Mouse (Mus musculus) heart, postnatal 0 days (tissue): ENCODE measurements around the gene Csnk2a2. TPM values are rescaled to one million over a fixed set of nuclear protein-coding genes. Genes with fewer than 3 reads are reported as not detected.

ENCODE experiments used
- ATAC-seq: fragments of 200-750 bp; cut with Nextera tagmentation; 2 replicates; pipeline ENCODE4 v1.8.0; 2017; ENCODE audit warnings: low read depth, moderate number of reproducible peaks, moderate library complexity; ENCODE audit not compliant: insufficient read depth
- DNase-seq: peaks from one replicate; pipeline ENCODE4 v3.0.0-alpha.2; 2016; ENCODE audit warnings: low spot score
- H3K27ac ChIP-seq: fragments of 300-500 bp; sonication (generic); 2 replicates; pipeline ENCODE4 v1.5.1; 2014; ENCODE audit warnings: low read depth, mild to moderate bottlenecking
- H3K27me3 ChIP-seq: fragments of 300-500 bp; sonication (generic); 2 replicates; pipeline ENCODE4 v1.6.1; 2014; ENCODE audit warnings: low read length, mixed read lengths; ENCODE audit not compliant: control insufficient read depth, insufficient read depth
- H3K36me3 ChIP-seq: fragments of 300-500 bp; sonication (generic); replicated peaks from 2 replicates; pipeline ENCODE4 v1.6.1; 2014; ENCODE audit warnings: low read length, mixed read lengths; ENCODE audit not compliant: control insufficient read depth, insufficient read depth
- H3K4me1 ChIP-seq: fragments of 300-500 bp; sonication (generic); 2 replicates; pipeline ENCODE4 v1.6.1; 2014; ENCODE audit warnings: antibody characterized with exemption; ENCODE audit not compliant: control insufficient read depth, insufficient read depth
- H3K4me2 ChIP-seq: fragments of 300-500 bp; sonication (generic); 2 replicates; pipeline ENCODE4 v1.6.1; 2014; ENCODE audit warnings: low read depth, mild to moderate bottlenecking, low read length, moderate library complexity
- H3K4me3 ChIP-seq: fragments of 300-500 bp; sonication (generic); 2 replicates; pipeline ENCODE4 v1.5.1; 2014; ENCODE audit warnings: low read depth, low read length
- H3K9ac ChIP-seq: fragments of 300-500 bp; sonication (generic); replicated peaks from 2 replicates; pipeline ENCODE4 v1.6.1; 2014; ENCODE audit warnings: low read depth, low read length, mixed read lengths
- H3K9me3 ChIP-seq: fragments of 300-500 bp; sonication (generic); replicated peaks from 2 replicates; pipeline ENCODE4 v1.6.1; 2016; ENCODE audit warnings: low read length; ENCODE audit not compliant: control insufficient read depth
- CTCF ChIP-seq: IDR thresholded peaks from 2 replicates; pipeline ENCODE4 v1.5.1; 2016; ENCODE audit warnings: antibody characterized with exemption, control low read depth, low read depth
- EP300 ChIP-seq: IDR thresholded peaks from 2 replicates; pipeline ENCODE4 v1.6.1; 2016; ENCODE audit warnings: antibody characterized with exemption, low read depth
- WGBS: fragments of 180-500 bp; shearing (Covaris S2); extraction: QIAGEN DNeasy Blood & Tissue Kit; methylation state at CpG from one replicate; pipeline ENCODE4 v1.1.7; 2014; 5-methylcytosine and 5-hydroxymethylcytosine counted together
- polyA plus RNA-seq: library from polyadenylated mRNA; unstranded; fragments of >200 nt; fragmentation: Nextera tagmentation; extraction: Ambion mirVana; gene quantifications from 2 replicates; pipeline ENCODE4 v1.2.1, GENCODE M21; 2015
- total RNA-seq: library from RNA; depleted of rRNA; stranded (reverse); fragments of >200 nt; gene quantifications from 2 replicates; pipeline ENCODE4 v1.2.3, GENCODE M21; 2014; ENCODE audit warnings: low replicate concordance; rRNA removed

Csnk2a2 gene
- total RNA-seq, result 25.0 and 27.6 TPM in 2 replicates
- polyA plus RNA-seq, result 5.3 and 6.2 TPM in 2 replicates

DNA sequence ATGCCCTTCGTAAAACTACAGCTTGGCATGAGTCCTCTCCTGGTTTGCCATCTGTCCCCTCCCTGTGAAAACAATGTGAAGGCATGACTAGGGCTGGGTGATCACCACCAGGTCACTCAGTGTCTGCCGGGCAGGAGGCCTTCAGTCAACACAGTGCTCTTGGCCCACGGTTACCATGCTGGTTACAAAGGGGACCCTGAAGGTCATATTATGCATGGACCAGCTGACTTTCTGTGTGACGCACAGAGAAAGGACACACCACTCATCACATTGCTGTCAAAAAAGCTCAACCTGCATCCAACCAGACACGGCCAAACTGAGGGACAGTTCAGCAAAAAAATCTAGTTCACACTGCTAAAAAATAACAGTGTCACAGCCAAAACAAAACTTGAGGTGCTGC lies at the start of gene Csnk2a2:
Csnk2a2 (minus strand) TSS at position 34 of the 400 bp plus-strand sequence.
- Histone ChIP-seq H3K27ac (no peak within 1 kb of the TSS), H3K9me3 (no peaks in the 10 kb centered on the region), H3K36me3 (peaks cover 13% of the 10 kb centered on the region), H3K4me2 (peak within 1 kb of the TSS; percentile 95), H3K9ac (peak within 1 kb of the TSS; percentile 85), H3K27me3 (no peaks in the 10 kb centered on the region), H3K4me1 (peaks cover 12% of the 10 kb centered on the region; the same call in 1 of the 2 replicates), H3K4me3 (peak within 1 kb of the TSS; percentile 81)
- TF ChIP-seq CTCF (no peak), EP300 (no peak)
- DNase-seq (no peak), ATAC-seq (no peak)
- 73% methylated on average over 5 of the region's 5 CpGs for WGBS

DNA sequence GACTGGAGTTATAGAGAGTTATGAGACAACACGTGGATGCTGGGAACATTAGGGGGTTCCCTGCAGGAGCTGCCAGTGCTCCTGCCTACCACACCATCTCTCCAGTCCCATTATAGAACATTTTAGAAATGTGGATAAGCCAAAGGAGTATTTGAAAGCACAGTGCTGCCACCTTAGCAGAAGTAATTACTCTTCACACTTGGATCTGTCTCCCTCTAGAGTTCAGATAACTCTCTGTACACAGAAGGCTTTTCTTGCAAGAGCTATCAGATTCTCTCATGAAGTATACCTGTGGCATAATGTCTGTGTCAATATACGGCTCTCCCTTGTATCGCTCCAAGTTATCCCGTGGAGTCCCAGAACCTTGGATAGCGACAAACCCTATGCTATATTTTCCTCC lies 49.6 kb upstream of the Csnk2a2 start:
- H3K4me1 ChIP-seq, result no peaks in the 10 kb centered on the region
- DNase-seq (no peak), ATAC-seq (no peak)
- H3K9me3 ChIP-seq, result no peaks in the 10 kb centered on the region
- no peak overlapping the region for H3K9ac ChIP-seq
- TF ChIP-seq EP300 (no peak), CTCF (peak; percentile 25; the same call in 1 of the 2 replicates)
- H3K27me3 ChIP-seq, result no peaks in the 10 kb centered on the region
- H3K4me3 ChIP-seq, result no peak overlapping the region
- WGBS, result 63% methylated on average over 5 of the region's 5 CpGs
- H3K4me2 ChIP-seq, result no peak overlapping the region
- H3K27ac ChIP-seq, result no peak overlapping the region
- no peaks in the 10 kb centered on the region for H3K36me3 ChIP-seq

DNA sequence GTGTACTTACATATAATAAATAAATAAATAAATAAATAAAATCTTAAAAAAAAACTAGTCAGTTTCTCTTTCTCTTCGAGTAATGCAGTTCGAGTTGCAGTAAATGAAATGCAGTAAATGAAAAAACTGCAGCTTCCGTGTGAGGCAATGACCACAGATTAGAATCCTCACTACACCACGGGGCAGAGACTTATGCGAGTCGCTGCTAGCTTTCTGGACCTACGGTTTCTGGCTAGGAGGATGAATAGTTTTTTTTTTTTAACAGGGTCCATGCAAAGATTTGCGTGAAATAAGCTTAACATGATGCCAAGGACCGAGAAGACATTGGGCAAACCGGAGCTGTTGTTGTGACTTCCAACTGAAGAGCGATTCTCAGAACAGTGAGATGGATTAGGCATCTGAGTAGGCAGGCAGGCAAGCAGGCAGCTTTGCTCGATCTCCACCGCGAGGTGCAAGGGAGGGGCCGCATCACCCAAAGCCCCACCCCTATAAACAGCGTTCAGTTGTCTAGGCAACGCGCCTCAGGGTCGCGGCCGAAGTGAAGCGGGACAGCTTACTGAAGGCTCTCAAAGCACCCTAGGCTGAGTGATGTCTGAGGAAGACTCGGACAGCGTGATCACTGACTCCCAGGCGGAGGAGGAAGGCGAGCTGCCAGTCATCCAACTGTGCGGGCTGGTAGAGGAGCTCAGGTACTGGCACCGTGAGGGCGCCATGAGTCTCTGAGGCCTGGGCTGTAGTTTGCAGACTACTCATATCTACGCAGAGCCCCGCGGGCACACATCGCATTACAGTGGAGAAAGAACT lies 43.9 kb upstream of the Csnk2a2 start, which contains the start of gene Ccdc113:
Ccdc113 (plus strand) TSS at position 502 of the 804 bp plus-strand sequence.
- no peak within 1 kb of the TSS for H3K27ac ChIP-seq
- 4% methylated on average over 33 of the region's 33 CpGs for WGBS
- no peaks in the 10 kb centered on the region for H3K9me3 ChIP-seq
- peak within 1 kb of the TSS; percentile 76 for H3K4me2 ChIP-seq
- peak within 1 kb of the TSS; percentile 45; the same call in 1 of the 2 replicates for H3K9ac ChIP-seq
- no peaks in the 10 kb centered on the region for H3K36me3 ChIP-seq
- H3K27me3 ChIP-seq, result no peaks in the 10 kb centered on the region
- peak; percentile 48 for DNase-seq
- peak within 1 kb of the TSS; percentile 56 for H3K4me3 ChIP-seq
- ATAC-seq, result peak; percentile 85
- no peaks in the 10 kb centered on the region for H3K4me1 ChIP-seq
- no peak for TF ChIP-seq CTCF
- no peak for TF ChIP-seq EP300

DNA sequence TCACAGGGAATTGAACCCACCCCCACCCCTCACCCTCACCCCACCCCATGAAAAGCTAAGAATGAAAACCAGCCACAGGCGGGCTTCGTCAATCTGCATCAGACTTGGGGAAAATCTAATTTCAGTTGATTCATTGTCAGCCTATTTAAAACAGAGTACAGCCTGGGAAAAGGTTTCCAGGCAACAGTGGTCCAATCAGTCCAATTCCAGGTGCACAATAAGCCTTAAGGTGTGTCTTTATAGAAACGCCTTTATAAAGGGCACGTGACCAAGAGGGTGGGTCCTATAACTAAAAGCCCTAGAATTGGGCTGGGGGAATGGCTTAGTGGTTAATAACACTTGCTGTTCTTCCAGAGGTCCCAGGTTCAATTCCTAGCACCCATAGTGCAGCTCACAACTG lies 42.4 kb upstream of the Csnk2a2 start:
- Histone ChIP-seq H3K9ac (no peak overlapping the region), H3K9me3 (no peaks in the 10 kb centered on the region), H3K27me3 (no peaks in the 10 kb centered on the region), H3K36me3 (no peaks in the 10 kb centered on the region), H3K4me1 (no peaks in the 10 kb centered on the region), H3K4me3 (no peak overlapping the region), H3K27ac (no peak overlapping the region), H3K4me2 (no peak overlapping the region)
- no peak for TF ChIP-seq EP300
- TF ChIP-seq CTCF, result no peak
- 77% methylated on average over 4 of the region's 4 CpGs for WGBS
- no peak for ATAC-seq
- no peak for DNase-seq

DNA sequence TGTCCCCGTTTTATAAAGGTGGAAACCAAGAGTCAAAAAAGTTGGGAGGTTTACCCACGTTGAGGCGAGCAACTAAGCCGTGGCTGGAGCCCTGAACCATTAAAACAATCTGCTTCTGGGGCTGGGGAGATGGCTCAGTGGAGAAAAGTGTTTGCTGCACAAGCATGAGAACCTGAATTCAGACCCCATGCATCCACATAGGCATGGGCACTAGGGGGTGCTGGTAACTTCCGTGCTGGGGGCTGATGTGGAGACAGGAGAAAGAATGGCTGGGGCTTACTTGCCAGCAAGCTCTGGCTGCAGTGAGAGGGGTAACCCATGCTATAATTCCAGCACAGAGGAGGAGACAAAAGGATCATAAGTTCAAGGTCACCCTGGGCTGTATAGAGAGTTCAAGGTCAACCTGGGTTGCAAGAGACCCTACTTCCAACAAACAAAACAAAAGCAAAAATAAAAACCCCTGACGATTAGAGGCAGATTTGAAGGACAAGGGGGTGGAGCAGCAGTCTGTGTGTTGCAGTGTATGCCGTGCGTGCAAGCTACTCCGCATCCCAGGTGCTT lies 39.0 kb upstream of the Csnk2a2 start:
- Histone ChIP-seq H3K4me3 (no peak overlapping the region), H3K27ac (no peak overlapping the region), H3K4me2 (no peak overlapping the region), H3K27me3 (no peaks in the 10 kb centered on the region), H3K9ac (no peak overlapping the region), H3K36me3 (no peaks in the 10 kb centered on the region), H3K9me3 (no peaks in the 10 kb centered on the region), H3K4me1 (no peaks in the 10 kb centered on the region)
- DNase-seq, result no peak
- WGBS, result 69% methylated on average over 9 of the region's 9 CpGs
- TF ChIP-seq EP300 (no peak), CTCF (no peak)
- no peak for ATAC-seq
